ENCODE assay signal across 9 mouse cellular contexts in the genomic region with DNA sequence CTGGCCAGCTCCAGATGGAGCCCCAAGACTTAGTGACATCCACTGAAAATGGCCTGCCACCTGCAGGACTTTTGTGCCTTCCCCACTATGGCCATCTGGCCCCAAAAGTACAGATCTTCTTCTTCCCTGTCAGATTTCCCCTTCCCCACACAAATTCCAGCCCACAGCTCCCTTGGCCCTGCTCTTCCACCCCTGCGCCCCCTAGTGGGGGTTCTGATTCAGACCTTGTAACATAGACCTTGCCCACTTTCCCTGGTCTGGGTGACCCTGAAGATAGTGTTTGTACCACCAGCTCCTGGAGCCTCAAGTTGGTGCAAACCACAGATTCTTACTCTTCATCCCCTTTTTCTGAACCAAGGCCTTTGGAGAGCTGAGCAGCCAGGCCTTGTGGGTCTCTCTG. TPM values are rescaled to one million over a fixed set of nuclear protein-coding genes. Genes with fewer than 3 reads are reported as not detected.
DNase-seq lines count a peak whose midpoint lies in the region; ATAC-seq and TF ChIP-seq lines count a peak whose summit lies in the region.
"Had no signal": no experiment of that assay in that cellular context is flagged by ENCODE, and none has a peak within 500 bp of the region (broad histone marks: within the 10 kb centered on the region; RNA-seq: fewer than 3 reads in every experiment).

No protein-coding gene starts in this region.

- peak; percentile 83 for DNase-seq in right cerebral cortex, postnatal 14 days
- no peak for DNase-seq in right cerebral cortex, adult 18-20 months
- DNase-seq in hindbrain, embryonic 14.5 days (ENCODE audit: low spot score) = peak; percentile 69
- DNase-seq in liver, adult 2 months (ENCODE audit: extremely low read depth, low read depth, low spot score) = peak; percentile 9
- peak; percentile 89 for DNase-seq in urinary bladder, postnatal 25 days (ENCODE audit: low spot score)

- 0% methylated on average over 1 of the region's 1 CpGs for WGBS in bone marrow, adult 2 months
- 0% methylated on average over 1 of the region's 1 CpGs for WGBS in embryonic facial prominence, embryonic 15.5 days
- 6% methylated on average over 1 of the region's 1 CpGs for WGBS in hindbrain, embryonic 14.5 days
- 7% methylated on average over 1 of the region's 1 CpGs for WGBS in liver, adult 2 months
- WGBS in neural tube, embryonic 13.5 days = 0% methylated on average over 1 of the region's 1 CpGs

- TF ChIP-seq POLR2A in bone marrow, adult 2 months (IDR thresholded peaks at IDR 0.05; ENCODE audit: borderline replicate concordance, control insufficient read depth, low read depth, low read length) = no peak
- no peak for TF ChIP-seq POLR2A in liver, adult 2 months (IDR thresholded peaks at IDR 0.05; ENCODE audit: extremely low read depth, insufficient read depth, low read length)

- no peak overlapping the region for H3K27ac ChIP-seq in bone marrow, adult 2 months (ENCODE audit: control insufficient read depth, insufficient read depth, low read depth, low read length, poor library complexity)
- no peak overlapping the region for H3K27ac ChIP-seq in embryonic facial prominence, embryonic 15.5 days (replicated peaks)
- H3K27ac ChIP-seq in hindbrain, embryonic 14.5 days = no peak overlapping the region
- H3K27ac ChIP-seq in liver, adult 2 months (replicated peaks; ENCODE audit: insufficient read depth, low read depth, low read length) = no peak overlapping the region
- no peak overlapping the region for H3K27ac ChIP-seq in neural tube, embryonic 13.5 days (replicated peaks)

- H3K4me1 ChIP-seq in bone marrow, adult 2 months (ENCODE audit: control insufficient read depth, insufficient read depth, low read length) = no peaks in the 10 kb centered on the region
- H3K4me1 ChIP-seq in embryonic facial prominence, embryonic 15.5 days = peaks cover 40% of the 10 kb centered on the region
- peaks cover 21% of the 10 kb centered on the region for H3K4me1 ChIP-seq in hindbrain, embryonic 14.5 days (replicated peaks; ENCODE audit: control insufficient read depth, insufficient read depth, low read length)
- peaks cover 3% of the 10 kb centered on the region; the same call in 1 of the 2 replicates for H3K4me1 ChIP-seq in liver, adult 2 months (ENCODE audit: control insufficient read depth, insufficient read depth, low read length)
- peaks cover 33% of the 10 kb centered on the region for H3K4me1 ChIP-seq in neural tube, embryonic 13.5 days (replicated peaks)

- no peak overlapping the region for H3K4me3 ChIP-seq in bone marrow, adult 2 months (replicated peaks; ENCODE audit: control insufficient read depth, low read depth, low read length)
- peak overlapping the region; percentile 38; the same call in 1 of the 2 replicates for H3K4me3 ChIP-seq in embryonic facial prominence, embryonic 15.5 days (replicated peaks)
- 0 out of 2 replicates have a peak overlapping the region, but pooled peaks have one; percentile 19 for H3K4me3 ChIP-seq in hindbrain, embryonic 14.5 days (replicated peaks; ENCODE audit: low read length)
- H3K4me3 ChIP-seq in liver, adult 2 months (ENCODE audit: insufficient read depth, low read depth, low read length) = no peak overlapping the region
- peak overlapping the region; percentile 27; the same call in 1 of the 2 replicates for H3K4me3 ChIP-seq in neural tube, embryonic 13.5 days

- H3K4me2 ChIP-seq in embryonic facial prominence, embryonic 15.5 days (replicated peaks) = peak overlapping the region; percentile 55
- H3K4me2 ChIP-seq in hindbrain, embryonic 14.5 days (replicated peaks) = no peak overlapping the region
- H3K4me2 ChIP-seq in neural tube, embryonic 13.5 days = peak overlapping the region; percentile 49; the same call in 1 of the 2 replicates

- H3K36me3 ChIP-seq in embryonic facial prominence, embryonic 15.5 days = no peaks in the 10 kb centered on the region
- peaks cover 31% of the 10 kb centered on the region for H3K36me3 ChIP-seq in hindbrain, embryonic 14.5 days (replicated peaks; ENCODE audit: control insufficient read depth, insufficient read depth)
- H3K36me3 ChIP-seq in liver, adult 2 months (ENCODE audit: control insufficient read depth, insufficient read depth, low read length) = no peaks in the 10 kb centered on the region
- H3K36me3 ChIP-seq in neural tube, embryonic 13.5 days = peaks cover 31% of the 10 kb centered on the region

- no peak for ATAC-seq in embryonic facial prominence, embryonic 15.5 days (ENCODE audit: insufficient number of reproducible peaks, low FRiP score, low TSS enrichment, low read depth)
- ATAC-seq in hindbrain, embryonic 14.5 days (ENCODE audit: low FRiP score) = no peak
- no peak for ATAC-seq in neural tube, embryonic 13.5 days (ENCODE audit: low read depth)

- no peaks in the 10 kb centered on the region for H3K9me3 ChIP-seq in embryonic facial prominence, embryonic 15.5 days (replicated peaks)
- no peaks in the 10 kb centered on the region for H3K9me3 ChIP-seq in hindbrain, embryonic 14.5 days (ENCODE audit: control insufficient read depth, low read length)
- no peaks in the 10 kb centered on the region for H3K9me3 ChIP-seq in neural tube, embryonic 13.5 days

- peak; percentile 77 for TF ChIP-seq CTCF in bone marrow, adult 2 months (IDR thresholded peaks at IDR 0.05; ENCODE audit: control insufficient read depth, insufficient read depth, low read length)
- peak; percentile 88 for TF ChIP-seq CTCF in liver, adult 2 months (IDR thresholded peaks at IDR 0.05; ENCODE audit: low read depth, low read length)

- H3K79me2 ChIP-seq in liver, adult 2 months (ENCODE audit: control insufficient read depth, insufficient read depth, low read length) = no peaks in the 10 kb centered on the region

- H3K9ac ChIP-seq in embryonic facial prominence, embryonic 15.5 days = no peak overlapping the region
- no peak overlapping the region for H3K9ac ChIP-seq in hindbrain, embryonic 14.5 days
- H3K9ac ChIP-seq in liver, adult 2 months (ENCODE audit: low read depth, low read length) = no peak overlapping the region
- H3K9ac ChIP-seq in neural tube, embryonic 13.5 days = no peak overlapping the region

- peaks cover 98% of the 10 kb centered on the region for H3K27me3 ChIP-seq in embryonic facial prominence, embryonic 15.5 days
- H3K27me3 ChIP-seq in hindbrain, embryonic 14.5 days (ENCODE audit: control insufficient read depth, insufficient read depth, low read length) = peaks cover 78% of the 10 kb centered on the region
- peaks cover 9% of the 10 kb centered on the region; the same call in 1 of the 2 replicates for H3K27me3 ChIP-seq in liver, adult 2 months (ENCODE audit: control insufficient read depth, insufficient read depth, low read length)
- peaks cover 100% of the 10 kb centered on the region for H3K27me3 ChIP-seq in neural tube, embryonic 13.5 days

RNA-seq across cellular contexts. Expression of gene Lrrc26, which starts 3.1 kb away (rescaled TPM):
- not detected in 2 replicates for polyA plus RNA-seq in bone marrow, adult 2 months (2011; ENCODE audit: insufficient read depth, insufficient read length, low replicate concordance, missing spikeins)
- polyA plus RNA-seq in embryonic facial prominence, embryonic 15.5 days (2015; fragmentation: Nextera tagmentation; extraction: Ambion mirVana) = 4.9 and 5.2 TPM in 2 replicates
- not detected in 2 replicates for polyA plus RNA-seq in hindbrain, embryonic 14.5 days (2014; fragmentation: Nextera tagmentation; extraction: Ambion mirVana)
- not detected in 2 replicates for total RNA-seq in liver, adult 2 months (2014; rRNA removed)
- 0.07 and 0.10 TPM in 2 replicates for polyA plus RNA-seq in liver, adult 2 months (2012; rRNA removed)
- polyA plus RNA-seq in neural tube, embryonic 13.5 days (2015; fragmentation: Nextera tagmentation; extraction: Ambion mirVana) = not detected in 2 replicates

RNA-seq across cellular contexts. Expression of gene Tmem210, which starts 4.9 kb away (rescaled TPM):
- not detected in 2 replicates for polyA plus RNA-seq in bone marrow, adult 2 months (2011; ENCODE audit: insufficient read depth, insufficient read length, low replicate concordance, missing spikeins)
- not detected in 2 replicates for polyA plus RNA-seq in embryonic facial prominence, embryonic 15.5 days (2015; fragmentation: Nextera tagmentation; extraction: Ambion mirVana)
- not detected in 2 replicates for polyA plus RNA-seq in hindbrain, embryonic 14.5 days (2014; fragmentation: Nextera tagmentation; extraction: Ambion mirVana)
- not detected in 2 replicates for total RNA-seq in liver, adult 2 months (2014; rRNA removed)
- polyA plus RNA-seq in liver, adult 2 months (2012; rRNA removed) = not detected in 2 replicates
- not detected in 2 replicates for polyA plus RNA-seq in neural tube, embryonic 13.5 days (2015; fragmentation: Nextera tagmentation; extraction: Ambion mirVana)
- polyA plus RNA-seq: heart, embryonic 16.5 days had no signal

RNA-seq across cellular contexts. Expression of gene Anapc2, which starts 20.6 kb away (rescaled TPM):
- 20.1 and 34.3 TPM in 2 replicates for polyA plus RNA-seq in bone marrow, adult 2 months (2011; ENCODE audit: insufficient read depth, insufficient read length, low replicate concordance, missing spikeins)
- polyA plus RNA-seq in embryonic facial prominence, embryonic 15.5 days (2015; fragmentation: Nextera tagmentation; extraction: Ambion mirVana) = 134 and 136 TPM in 2 replicates
- polyA plus RNA-seq in hindbrain, embryonic 14.5 days (2014; fragmentation: Nextera tagmentation; extraction: Ambion mirVana) = 113 and 114 TPM in 2 replicates
- total RNA-seq in liver, adult 2 months (2014; rRNA removed) = 24.0 and 24.6 TPM in 2 replicates
- polyA plus RNA-seq in liver, adult 2 months (2012; rRNA removed) = 45.8 and 52.1 TPM in 2 replicates
- polyA plus RNA-seq in neural tube, embryonic 13.5 days (2015; fragmentation: Nextera tagmentation; extraction: Ambion mirVana) = 128 and 131 TPM in 2 replicates

RNA-seq across cellular contexts. Expression of gene Ssna1, which starts 20.6 kb away (rescaled TPM):
- polyA plus RNA-seq in bone marrow, adult 2 months (2011; ENCODE audit: insufficient read depth, insufficient read length, low replicate concordance, missing spikeins) = 48.8 and 65.8 TPM in 2 replicates
- polyA plus RNA-seq in embryonic facial prominence, embryonic 15.5 days (2015; fragmentation: Nextera tagmentation; extraction: Ambion mirVana) = 258 and 263 TPM in 2 replicates
- polyA plus RNA-seq in hindbrain, embryonic 14.5 days (2014; fragmentation: Nextera tagmentation; extraction: Ambion mirVana) = 175 and 190 TPM in 2 replicates
- total RNA-seq in liver, adult 2 months (2014; rRNA removed) = 12.7 and 17.6 TPM in 2 replicates
- 23.0 and 25.5 TPM in 2 replicates for polyA plus RNA-seq in liver, adult 2 months (2012; rRNA removed)
- 187 and 206 TPM in 2 replicates for polyA plus RNA-seq in neural tube, embryonic 13.5 days (2015; fragmentation: Nextera tagmentation; extraction: Ambion mirVana)

RNA-seq across cellular contexts. Expression of gene Grin1, which starts 26.1 kb away (rescaled TPM):
- polyA plus RNA-seq in bone marrow, adult 2 months (2011; ENCODE audit: insufficient read depth, insufficient read length, low replicate concordance, missing spikeins) = 5.0 TPM in 1 of 2 replicates, not detected in the other
- 0.33 and 0.71 TPM in 2 replicates for polyA plus RNA-seq in embryonic facial prominence, embryonic 15.5 days (2015; fragmentation: Nextera tagmentation; extraction: Ambion mirVana)
- polyA plus RNA-seq in hindbrain, embryonic 14.5 days (2014; fragmentation: Nextera tagmentation; extraction: Ambion mirVana) = 57.2 and 68.4 TPM in 2 replicates
- total RNA-seq in liver, adult 2 months (2014; rRNA removed) = 0.07 TPM in 1 of 2 replicates, not detected in the other
- not detected in 2 replicates for polyA plus RNA-seq in liver, adult 2 months (2012; rRNA removed)
- 27.1 and 30.2 TPM in 2 replicates for polyA plus RNA-seq in neural tube, embryonic 13.5 days (2015; fragmentation: Nextera tagmentation; extraction: Ambion mirVana)
- polyA plus RNA-seq: heart, embryonic 16.5 days had no signal

Comparison
In these comparisons a context has a peak if more than half of its experiments do, and no peak if none do; other contexts are left out.
1. H3K4me3 ChIP-seq: peak in embryonic facial prominence, embryonic 15.5 days (single experiment), hindbrain, embryonic 14.5 days (single experiment) and neural tube, embryonic 13.5 days (single experiment); none in bone marrow, adult 2 months (single experiment) and liver, adult 2 months (single experiment).